Mouse (Mus musculus) small intestine, adult 2 months (tissue): ENCODE results near the gene Gm21983. TPM values are rescaled to one million over a fixed set of nuclear protein-coding genes. Genes with fewer than 3 reads are reported as not detected.

Source experiments
- H3K27ac ChIP-seq: fragments of 200-500 bp; 2 replicates; pipeline ENCODE4 v1.5.1; 2012; ENCODE audit warnings: low read depth, low read length, control low read depth, inconsistent platforms; ENCODE audit not compliant: insufficient read depth
- H3K27me3 ChIP-seq: fragments of 200-500 bp; 2 replicates; pipeline ENCODE4 v1.6.1; 2012; ENCODE audit warnings: mild to moderate bottlenecking, moderate library complexity, low read length, inconsistent platforms; ENCODE audit not compliant: control insufficient read depth, insufficient read depth
- H3K36me3 ChIP-seq: fragments of 200-500 bp; 2 replicates; pipeline ENCODE4 v1.6.1; 2012; ENCODE audit warnings: mild to moderate bottlenecking, low read length, control low read depth, inconsistent platforms; ENCODE audit not compliant: control insufficient read depth, insufficient read depth
- H3K4me1 ChIP-seq: fragments of 200-500 bp; 2 replicates; pipeline ENCODE4 v1.6.1; 2012; ENCODE audit warnings: low read length, inconsistent platforms, mixed read lengths; ENCODE audit not compliant: control insufficient read depth, insufficient read depth, insufficient read length
- H3K4me3 ChIP-seq: fragments of 200-500 bp; 2 replicates; pipeline ENCODE4 v1.5.1; 2012; ENCODE audit warnings: low read depth, mild to moderate bottlenecking, control low read depth, inconsistent platforms, low read length, moderate library complexity
- CTCF ChIP-seq: fragments of 200-500 bp; IDR thresholded peaks from 2 replicates; pipeline ENCODE4 v1.5.1; 2012; ENCODE audit warnings: low read depth, mild to moderate bottlenecking, control low read depth, inconsistent platforms, low read length, moderate library complexity, mixed read lengths; ENCODE audit not compliant: insufficient replicate concordance, insufficient read length; ENCODE audit errors: extremely low read depth
- POLR2A ChIP-seq: fragments of 200-500 bp; IDR thresholded peaks from 2 replicates; pipeline ENCODE4 v1.6.1; 2012; ENCODE audit warnings: low read depth, mild to moderate bottlenecking, control low read depth, inconsistent platforms, low read length, moderate library complexity
- WGBS: fragments of 180-500 bp; shearing (Covaris S2); methylation state at CpG from one replicate; pipeline ENCODE4 v1.1.7; 2018; 5-methylcytosine and 5-hydroxymethylcytosine counted together
- polyA plus RNA-seq: library from polyadenylated mRNA; depleted of rRNA; stranded (reverse); fragments of >200 nt; gene quantifications from 2 replicates; pipeline ENCODE4 v1.2.3, GENCODE M21; 2012

Gm21983 gene
- polyA plus RNA-seq, 1 experiment, result 0.23 TPM

GRCm38 (mm10) chr7:27184964-27185363 is 4.1 kb upstream of the Gm21983 start:
- Histone ChIP-seq H3K4me3 (no peak overlapping the region), H3K27ac (no peak overlapping the region), H3K36me3 (peaks cover 48% of the 10 kb centered on the region), H3K4me1 (peaks cover 8% of the 10 kb centered on the region; the same call in 1 of the 2 replicates), H3K27me3 (no peaks in the 10 kb centered on the region)
- TF ChIP-seq POLR2A (no peak), CTCF (peak; percentile 60; the same call in 1 of the 2 replicates)
- 57% methylated on average over 3 of the region's 3 CpGs for WGBS

- Histone ChIP-seq H3K27me3 (no peaks in the 10 kb centered on the region), H3K36me3 (peaks cover 24% of the 10 kb centered on the region), H3K4me3 (no peak overlapping the region), H3K27ac (no peak overlapping the region), H3K4me1 (peaks cover 20% of the 10 kb centered on the region; the same call in 1 of the 2 replicates)
- no peak for TF ChIP-seq CTCF
- TF ChIP-seq POLR2A, result no peak
- 57% methylated on average over 1 of the region's 1 CpGs for WGBS
Measured at GRCm38 (mm10) chr7:27182498-27182897, 1.6 kb upstream of the Gm21983 start.

GRCm38 (mm10) chr7:27180036-27180435 is 850 bp downstream of the Gm21983 start:
- 15% methylated on average over 5 of the region's 5 CpGs for WGBS
- peaks cover 20% of the 10 kb centered on the region; the same call in 1 of the 2 replicates for H3K4me1 ChIP-seq
- no peak overlapping the region for H3K4me3 ChIP-seq
- peak overlapping the region; percentile 14; the same call in 1 of the 2 replicates for H3K27ac ChIP-seq
- H3K36me3 ChIP-seq, result peaks cover 7% of the 10 kb centered on the region; the same call in 1 of the 2 replicates
- TF ChIP-seq POLR2A, result no peak
- no peak for TF ChIP-seq CTCF
- H3K27me3 ChIP-seq, result no peaks in the 10 kb centered on the region

- WGBS, result 38% methylated on average over 16 of the region's 16 CpGs
- Histone ChIP-seq H3K4me3 (peak overlapping the region; percentile 49), H3K4me1 (peaks cover 20% of the 10 kb centered on the region; the same call in 1 of the 2 replicates), H3K27me3 (no peaks in the 10 kb centered on the region), H3K36me3 (peaks cover 8% of the 10 kb centered on the region; the same call in 1 of the 2 replicates), H3K27ac (peak overlapping the region; percentile 43)
- no peak for TF ChIP-seq CTCF
- no peak for TF ChIP-seq POLR2A
Measured at GRCm38 (mm10) chr7:27179217-27179918, 1.5 kb downstream of the Gm21983 start.

- TF ChIP-seq POLR2A, result no peak; the same call in 1 of the 2 replicates
- TF ChIP-seq CTCF, result peak; percentile 55; the same call in 1 of the 2 replicates
- Histone ChIP-seq H3K36me3 (peaks cover 13% of the 10 kb centered on the region; the same call in 1 of the 2 replicates), H3K4me3 (peak within 1 kb of the TSS; percentile 77), H3K27ac (peak within 1 kb of the TSS; percentile 89), H3K4me1 (peaks cover 20% of the 10 kb centered on the region; the same call in 1 of the 2 replicates), H3K27me3 (no peaks in the 10 kb centered on the region)
- under 1% methylated on average over 52 of the region's 53 CpGs for WGBS
Measured at GRCm38 (mm10) chr7:27178324-27179216, 2.3 kb downstream of the Gm21983 start, which contains the start of gene Rab4b. TSS of gene Rab4b (minus strand) at chr7:27178896.

GRCm38 (mm10) chr7:27177942-27178323 is 3.0 kb downstream of the Gm21983 start:
- Histone ChIP-seq H3K4me3 (peak overlapping the region; percentile 77), H3K36me3 (peaks cover 19% of the 10 kb centered on the region), H3K4me1 (peaks cover 20% of the 10 kb centered on the region; the same call in 1 of the 2 replicates), H3K27ac (peak overlapping the region; percentile 89), H3K27me3 (no peaks in the 10 kb centered on the region)
- 15% methylated on average over 4 of the region's 4 CpGs for WGBS
- no peak for TF ChIP-seq CTCF
- TF ChIP-seq POLR2A, result no peak

- Histone ChIP-seq H3K27me3 (no peaks in the 10 kb centered on the region), H3K27ac (no peak overlapping the region), H3K4me3 (no peak overlapping the region), H3K36me3 (peaks cover 31% of the 10 kb centered on the region), H3K4me1 (peaks cover 12% of the 10 kb centered on the region; the same call in 1 of the 2 replicates)
- no peak for TF ChIP-seq POLR2A
- TF ChIP-seq CTCF, result no peak
- WGBS, result 88% methylated on average over 7 of the region's 7 CpGs
Measured at GRCm38 (mm10) chr7:27174896-27175295, 6.0 kb downstream of the Gm21983 start.
